In the genomic region with DNA sequence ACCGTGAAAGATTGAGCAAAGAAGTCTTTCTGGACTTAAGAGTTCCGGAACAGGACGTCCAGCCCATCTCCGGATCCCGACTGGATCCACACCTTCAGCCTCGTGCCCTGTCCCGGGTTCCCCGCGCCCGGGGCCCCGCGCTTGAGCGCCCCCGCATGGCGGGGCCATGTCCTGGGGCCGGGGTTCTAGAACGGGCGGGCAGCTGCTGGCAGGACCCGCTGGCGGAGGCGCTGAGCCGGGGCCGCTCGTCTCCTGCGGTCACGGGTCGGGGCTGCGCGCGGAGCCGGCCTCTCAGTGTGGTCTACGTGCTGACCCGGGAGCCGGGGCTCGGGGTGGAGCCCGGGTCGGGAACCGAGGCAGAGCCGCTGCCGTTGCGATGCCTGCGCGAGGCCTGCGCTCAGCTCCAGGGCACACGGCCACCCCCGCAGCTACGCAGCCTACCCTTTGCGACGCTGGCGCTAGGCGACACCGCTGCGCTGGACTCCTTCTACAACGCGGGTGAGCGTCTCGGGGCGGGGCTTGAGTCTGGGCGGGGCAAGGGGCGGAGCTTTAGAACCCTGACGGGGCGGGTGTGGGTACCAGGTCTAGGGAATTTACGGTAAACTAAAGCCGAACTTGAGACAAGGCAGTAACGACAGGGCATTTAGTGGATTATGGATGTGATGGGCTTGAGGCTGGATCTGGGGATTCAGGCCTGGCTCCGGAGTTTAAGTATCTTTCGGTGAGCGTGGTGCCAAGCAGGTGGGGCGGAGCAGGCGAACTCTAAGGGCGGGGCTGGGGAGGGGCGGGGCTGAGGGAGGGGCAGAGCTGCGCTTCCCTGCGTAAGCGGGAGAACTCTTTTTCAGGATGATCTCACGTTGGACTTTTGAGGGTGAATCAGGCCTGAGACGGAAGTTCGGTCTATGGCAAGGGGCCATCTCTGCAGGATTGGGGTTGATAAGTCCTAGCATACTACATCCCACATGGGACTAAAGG, we compare ENCODE assay signal across 8 mouse cellular contexts. TPM values are rescaled to one million over a fixed set of nuclear protein-coding genes. Genes with fewer than 3 reads are reported as not detected.
DNase-seq lines count a peak whose midpoint lies in the region; ATAC-seq lines count a peak whose summit lies in the region.

No protein-coding gene starts in this region.

- DNase-seq in adrenal gland, adult 8-10 months, result peak; percentile 87
- peak; percentile 72 for DNase-seq in embryo, embryonic 11.5 days (ENCODE audit: low read depth, low spot score)
- DNase-seq in gastrocnemius, postnatal 36 days, result peak; percentile 92 to 93
- DNase-seq in left cerebral cortex, postnatal 25 days (ENCODE audit: low spot score in 2 of 2), result peak; percentile 87 to 91
- DNase-seq in mesoderm, embryonic 11.5 days (ENCODE audit: low read depth, low spot score), result peak; percentile 85
- DNase-seq in right cerebral cortex, postnatal 25 days, result peak; percentile 86
- peak; percentile 92 to 93 for DNase-seq in urinary bladder, postnatal 36 days (ENCODE audit: low spot score in 2 of 2)

- H3K27me3 ChIP-seq in intestine, embryonic 15.5 days (replicated peaks), result peaks cover 13% of the 10 kb centered on the region; the same call in 1 of the 2 replicates

- ATAC-seq in intestine, embryonic 15.5 days, result peak; percentile 95

- peaks cover 10% of the 10 kb centered on the region; the same call in 1 of the 2 replicates for H3K4me1 ChIP-seq in intestine, embryonic 15.5 days (replicated peaks)

- peak overlapping the region; percentile 62 for H3K4me3 ChIP-seq in intestine, embryonic 15.5 days (replicated peaks)

- intact Hi-C loops in gastrocnemius, postnatal 36 days (cut with DNase I), result no loop called here
- intact Hi-C loops in left cerebral cortex, postnatal 25 days (cut with DNase I), result loop anchor here (2.0 kb wide), 1 partner anchor 36 kb away; a partner anchor contains a TSS

- 1% methylated on average over 78 of the region's 78 CpGs for WGBS in intestine, embryonic 15.5 days

- peak overlapping the region; percentile 96 for H3K4me2 ChIP-seq in intestine, embryonic 15.5 days (replicated peaks)

- H3K9ac ChIP-seq in intestine, embryonic 15.5 days, result peak overlapping the region; percentile 62

- H3K36me3 ChIP-seq in intestine, embryonic 15.5 days, result no peaks in the 10 kb centered on the region

- H3K9me3 ChIP-seq in intestine, embryonic 15.5 days, result no peaks in the 10 kb centered on the region

- H3K27ac ChIP-seq in intestine, embryonic 15.5 days, result peak overlapping the region; percentile 85

RNA-seq across cellular contexts. Expression of a gene that starts 0.6 kb away (rescaled TPM):
- 10 to 100 TPM; 17.3 to 27.7 (median 19.2) TPM for total RNA-seq in adrenal gland, adult 8-10 months (2022)
- total RNA-seq in gastrocnemius, postnatal 36 days (2021), result 10 to 100 TPM in 1 of 2 experiments, 1 to 10 TPM in 1; 7.1 to 10.4 TPM
- polyA plus RNA-seq in intestine, embryonic 15.5 days (2015; fragmentation: Nextera tagmentation; extraction: Ambion mirVana), result 3.0 and 3.2 TPM in 2 replicates
- 1 to 10 TPM; 4.7 to 5.3 TPM for total RNA-seq in left cerebral cortex, postnatal 25 days (2021)

RNA-seq across cellular contexts. Expression of a gene that starts 21.7 kb away (rescaled TPM):
- total RNA-seq in adrenal gland, adult 8-10 months (2022), result 1 to 10 TPM in 3 of 4 experiments, under 1 TPM in 1; 0.92 to 2.0 (median 1.1) TPM
- total RNA-seq in gastrocnemius, postnatal 36 days (2021), result under 1 TPM in 1 of 2 experiments, not detected in 1; 0.64 TPM
- polyA plus RNA-seq in intestine, embryonic 15.5 days (2015; fragmentation: Nextera tagmentation; extraction: Ambion mirVana), result 2.7 and 3.0 TPM in 2 replicates
- 1 to 10 TPM in 1 of 2 experiments, under 1 TPM in 1; 0.98 to 1.2 TPM for total RNA-seq in left cerebral cortex, postnatal 25 days (2021)

RNA-seq across cellular contexts. Expression of a gene that starts 28.9 kb away (rescaled TPM):
- total RNA-seq in adrenal gland, adult 8-10 months (2022), result under 1 TPM in 1 of 4 experiments, not detected in 3; 0.66 TPM
- total RNA-seq in gastrocnemius, postnatal 36 days (2021), result not detected
- polyA plus RNA-seq in intestine, embryonic 15.5 days (2015; fragmentation: Nextera tagmentation; extraction: Ambion mirVana), result 0.06 and 0.14 TPM in 2 replicates
- total RNA-seq in left cerebral cortex, postnatal 25 days (2021), result 10 to 100 TPM; 10.1 to 13.0 TPM

RNA-seq across cellular contexts. Expression of a gene that starts 29.3 kb away (rescaled TPM):
- 1 to 10 TPM in 2 of 4 experiments, under 1 TPM in 2; 0.86 to 1.8 (median 1.4) TPM for total RNA-seq in adrenal gland, adult 8-10 months (2022)
- under 1 TPM in 1 of 2 experiments, not detected in 1; 0.27 TPM for total RNA-seq in gastrocnemius, postnatal 36 days (2021)
- polyA plus RNA-seq in intestine, embryonic 15.5 days (2015; fragmentation: Nextera tagmentation; extraction: Ambion mirVana), result 2.7 and 2.8 TPM in 2 replicates
- total RNA-seq in left cerebral cortex, postnatal 25 days (2021), result 1 to 10 TPM; 5.3 to 6.9 TPM

RNA-seq across cellular contexts. Expression of a gene that starts 36.4 kb away (rescaled TPM):
- 10 to 100 TPM; 74.7 to 93.2 (median 83.1) TPM for total RNA-seq in adrenal gland, adult 8-10 months (2022)
- 10 to 100 TPM; 20.9 to 22.5 TPM for total RNA-seq in gastrocnemius, postnatal 36 days (2021)
- polyA plus RNA-seq in intestine, embryonic 15.5 days (2015; fragmentation: Nextera tagmentation; extraction: Ambion mirVana), result 68.7 and 72.2 TPM in 2 replicates
- 10 to 100 TPM; 87.4 to 92.5 TPM for total RNA-seq in left cerebral cortex, postnatal 25 days (2021)

Comparison
In these comparisons a context has a peak if more than half of its experiments do, and no peak if none do; other contexts are left out.
1. Peak in every context shown above with its lines: DNase-seq, ATAC-seq, H3K4me3 ChIP-seq and H3K27ac ChIP-seq.
2. RNA of a gene that starts 28.9 kb away (total RNA-seq): 10.1 to 13.0 TPM in left cerebral cortex, postnatal 25 days; 0.66 TPM in adrenal gland, adult 8-10 months and not detected in gastrocnemius, postnatal 36 days; every median in the first group is over 4 times any median in the second.